Mouse (Mus musculus) stomach, postnatal 0 days (tissue): ENCODE measurements at regions not wholly inside any gene's neighbourhood (a gene's known extent, or its start where the extent isn't known, plus 50 kb on each side); places are given as distances from the start of the nearest gene placed in this dataset.

Source experiments
- CTCF ChIP-seq: IDR thresholded peaks from 2 replicates; pipeline ENCODE4 v1.5.1; 2016; ENCODE audit warnings: antibody characterized with exemption, low read depth, mild to moderate bottlenecking, moderate library complexity
- EP300 ChIP-seq: optimal IDR thresholded peaks from 2 replicates; pipeline ENCODE3; 2016; ENCODE audit warnings: antibody characterized with exemption

DNA sequence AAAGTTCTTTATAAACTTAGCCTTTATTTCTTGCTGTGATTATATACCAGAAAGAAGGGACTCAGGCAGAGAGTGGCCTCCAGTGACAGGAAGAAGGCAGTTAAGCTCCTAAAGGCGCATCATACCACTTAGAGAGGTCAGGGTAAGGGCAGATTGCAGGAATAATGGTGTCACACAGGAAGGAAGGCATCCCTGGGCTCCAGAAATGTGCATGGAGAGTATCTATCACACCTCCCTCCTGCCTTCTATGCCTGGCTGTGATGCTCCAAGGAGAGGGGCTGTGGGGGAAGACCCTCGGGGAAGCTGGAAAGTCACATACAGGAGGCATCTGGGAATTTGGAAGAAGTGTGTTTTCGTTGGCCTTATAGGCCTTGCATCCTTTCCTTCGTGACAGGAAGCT lies 311.1 kb downstream of the Rps24 start:
- no peak for TF ChIP-seq CTCF
- TF ChIP-seq EP300 = no peak
